Mouse (Mus musculus): Measurements from ENCODE around the gene Rabepk.

DNA sequence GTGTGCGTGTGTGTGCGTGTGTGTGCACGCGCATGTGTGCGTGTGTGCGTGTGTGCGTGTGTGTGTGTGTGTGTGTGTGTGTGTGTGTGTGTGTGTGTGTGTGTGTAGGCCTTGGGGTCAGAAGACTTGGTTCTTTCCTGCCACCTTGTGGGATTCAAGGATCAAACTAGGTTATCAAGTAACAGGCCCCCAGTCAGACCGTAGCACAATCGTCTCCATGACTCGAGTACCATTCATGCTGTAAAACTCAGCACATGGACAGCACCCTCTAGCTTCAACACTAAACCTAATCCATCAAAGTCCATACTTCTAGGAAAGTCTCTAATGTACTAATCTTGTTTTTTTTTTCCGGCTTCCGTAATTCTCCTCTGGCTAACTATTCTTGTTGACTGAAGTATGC is 34.9 kb downstream of the Rabepk start:
- no peak for TF ChIP-seq MAX (IDR thresholded peaks at IDR 0.05)
- TF ChIP-seq CTCF (IDR thresholded peaks at IDR 0.05; ENCODE audit: control insufficient read depth, insufficient read depth, insufficient read length) = no peak
- TF ChIP-seq CEBPB (IDR thresholded peaks at IDR 0.05; ENCODE audit: low read depth) = no peak
- TF ChIP-seq USF1 (IDR thresholded peaks at IDR 0.05; ENCODE audit: low read depth) = no peak

Measured in C2C12 (cell line).